Mouse (Mus musculus) C2C12 (cell line): ENCODE data around the gene Fbxw9. TPM values are rescaled to one million over a fixed set of nuclear protein-coding genes. Genes with fewer than 3 reads are reported as not detected.

Source experiments
- H3K27me3 ChIP-seq: one replicate; pipeline ENCODE4 v1.6.1; 2011; ENCODE audit not compliant: control insufficient read depth, insufficient read depth, insufficient read length
- H3K36me3 ChIP-seq: one replicate; pipeline ENCODE4 v1.6.1; 2011; ENCODE audit not compliant: control insufficient read depth, insufficient read depth
- H3K4me3 ChIP-seq: one replicate; pipeline ENCODE4 v1.5.1; 2011; ENCODE audit warnings: mild to moderate bottlenecking, control low read depth; ENCODE audit not compliant: poor library complexity, insufficient read depth, severe bottlenecking
- H3K79me2 ChIP-seq: one replicate; pipeline ENCODE4 v1.6.1; 2011; ENCODE audit not compliant: control insufficient read depth, insufficient read depth
- H3K79me3 ChIP-seq: one replicate; pipeline ENCODE4 v1.6.1; 2011; ENCODE audit warnings: low read depth, control low read depth
- H3ac ChIP-seq: one replicate; pipeline ENCODE3; 2011; ENCODE audit warnings: low read depth; ENCODE audit not compliant: control insufficient read depth, insufficient read length
- CEBPB ChIP-seq: IDR thresholded peaks from one replicate; pipeline ENCODE4 v1.6.1; 2011; ENCODE audit warnings: low read depth, mild to moderate bottlenecking, control low read depth, moderate library complexity
- CTCF ChIP-seq: IDR thresholded peaks from one replicate; pipeline ENCODE4 v1.5.1; 2011; ENCODE audit not compliant: control insufficient read depth, insufficient read depth, insufficient read length
- FOSL1 ChIP-seq: IDR thresholded peaks from one replicate; pipeline ENCODE4 v1.8.0; 2011; ENCODE audit warnings: mild to moderate bottlenecking, low read length; ENCODE audit not compliant: poor library complexity, insufficient read depth, severe bottlenecking
- MAX ChIP-seq: IDR thresholded peaks from one replicate; pipeline ENCODE4 v1.6.1; 2011; ENCODE audit warnings: mild to moderate bottlenecking, control low read depth
- MYOD1 ChIP-seq: IDR thresholded peaks from one replicate; pipeline ENCODE4 v1.6.1; 2011; ENCODE audit warnings: low read depth; ENCODE audit not compliant: control insufficient read depth, insufficient read length
- MYOG ChIP-seq: IDR thresholded peaks from one replicate; pipeline ENCODE4 v1.6.1; 2011; ENCODE audit not compliant: control insufficient read depth, insufficient read length; ENCODE audit errors: extremely low read depth
- USF1 ChIP-seq: IDR thresholded peaks from one replicate; pipeline ENCODE4 v1.6.1; 2011; ENCODE audit warnings: low read depth, mild to moderate bottlenecking, control low read depth, moderate library complexity
- microRNA-seq: library from miRNA; unstranded; fragments of <30 nt; microRNA quantifications from one replicate; pipeline ENCODE4, GENCODE M21; 2019; ENCODE audit warnings: borderline microRNAs expressed
- polyA plus RNA-seq: library from polyadenylated mRNA; unstranded; fragments of >200 nt; fragmentation: generic; extraction: Trizol; gene quantifications from one replicate; pipeline ENCODE4 v1.2.1, GENCODE M21; 2012; ENCODE audit warnings: missing spikeins

Gene Fbxw9
- polyA plus RNA-seq, 1 experiment, result 20.0 TPM

GRCm38 (mm10) chr8:85115501-85115900 is 55.6 kb downstream of the Fbxw9 start:
- Histone ChIP-seq H3ac (no peak overlapping the region), H3K79me2 (no peaks in the 10 kb centered on the region), H3K79me3 (no peaks in the 10 kb centered on the region), H3K4me3 (no peak overlapping the region), H3K27me3 (no peaks in the 10 kb centered on the region), H3K36me3 (no peaks in the 10 kb centered on the region)
- TF ChIP-seq USF1 (no peak), CTCF (no peak), MAX (no peak), CEBPB (no peak), MYOG (no peak), MYOD1 (no peak), FOSL1 (no peak)

Small RNA genes within 50 kb of the gene (microRNA-seq; reads per million reads assigned to microRNA genes)
- gene Gm23388, result not detected
- gene Mir7070, result 1.8 reads per million, percentile 38 among the genes with 10 or more reads in this experiment

Other genes with a start within 250 kb of the Fbxw9 start
- 2.4 TPM for gene Dand5, start 237.2 kb upstream of the Fbxw9 start, polyA plus RNA-seq
- 32.5 TPM for gene Gadd45gip1, start 228.5 kb upstream of the Fbxw9 start, polyA plus RNA-seq
- 68.3 TPM for gene Rad23a, start 219.4 kb upstream of the Fbxw9 start, polyA plus RNA-seq
- gene Calr, start 213.1 kb upstream of the Fbxw9 start, polyA plus RNA-seq, result 687 TPM
- 104 TPM for gene Farsa, start 203.1 kb upstream of the Fbxw9 start, polyA plus RNA-seq
- gene Syce2, start 187.9 kb upstream of the Fbxw9 start, polyA plus RNA-seq, result 8.5 TPM
- 11.4 TPM for gene Gcdh, start 166.1 kb upstream of the Fbxw9 start, polyA plus RNA-seq
- gene Klf1, start 158.1 kb upstream of the Fbxw9 start, polyA plus RNA-seq, result 0.09 TPM
- gene Dnase2a, start 151.5 kb upstream of the Fbxw9 start, polyA plus RNA-seq, result 9.0 TPM
- not detected for gene Mast1, start 122.7 kb upstream of the Fbxw9 start, polyA plus RNA-seq
- gene Rtbdn, start 113.1 kb upstream of the Fbxw9 start, polyA plus RNA-seq, result 0.05 TPM
- gene Gm49661, start 90.6 kb upstream of the Fbxw9 start, polyA plus RNA-seq, result not detected
- gene Prdx2, start 90.5 kb upstream of the Fbxw9 start, polyA plus RNA-seq, result 609 TPM
- gene Rnaseh2a, start 90.3 kb upstream of the Fbxw9 start, polyA plus RNA-seq, result 145 TPM
- gene Junb, start 81.3 kb upstream of the Fbxw9 start, polyA plus RNA-seq, result 158 TPM
- gene Hook2, start 69.5 kb upstream of the Fbxw9 start, polyA plus RNA-seq, result 7.0 TPM
- gene Best2, start 45.5 kb upstream of the Fbxw9 start, polyA plus RNA-seq, result 0.04 TPM
- gene Asna1, start 34.8 kb upstream of the Fbxw9 start, polyA plus RNA-seq, result 253 TPM
- gene Trir, start 33.2 kb upstream of the Fbxw9 start, polyA plus RNA-seq, result 321 TPM
- 52.0 TPM for gene Tnpo2, start 23.1 kb upstream of the Fbxw9 start, polyA plus RNA-seq
- gene Gm5741, start 7.9 kb downstream of the Fbxw9 start, polyA plus RNA-seq, result not detected
- gene Dhps, start 11.7 kb downstream of the Fbxw9 start, polyA plus RNA-seq, result 123 TPM
- gene Wdr83os, start 20.7 kb downstream of the Fbxw9 start, polyA plus RNA-seq, result 152 TPM
- gene Wdr83, start 21.3 kb downstream of the Fbxw9 start, polyA plus RNA-seq, result 25.0 TPM
- 9.8 TPM for gene Man2b1, start 23.2 kb downstream of the Fbxw9 start, polyA plus RNA-seq
- gene Zfp791, start 63.0 kb downstream of the Fbxw9 start, polyA plus RNA-seq, result 0.07 TPM
- gene Cks1brt, start 91.9 kb downstream of the Fbxw9 start, polyA plus RNA-seq, result not detected
- gene Olfr371, start 165.9 kb downstream of the Fbxw9 start, polyA plus RNA-seq, result not detected
- gene Orc6, start 239.6 kb downstream of the Fbxw9 start, polyA plus RNA-seq, result 41.6 TPM
- gene Vps35, start 239.7 kb downstream of the Fbxw9 start, polyA plus RNA-seq, result 38.8 TPM